Mouse (Mus musculus) hindbrain, embryonic 14.5 days (tissue): ENCODE measurements at regions not wholly inside any gene's neighbourhood (a gene's known extent, or its start where the extent isn't known, plus 50 kb on each side); places are given as distances from the start of the nearest gene placed in this dataset.

ENCODE experiments used
- ATAC-seq: fragments of 200-750 bp; cut with Nextera tagmentation; 2 replicates; pipeline ENCODE4 v1.8.0; 2017; ENCODE audit warnings: moderate number of reproducible peaks, mild to moderate bottlenecking, moderate TSS enrichment, moderate library complexity; ENCODE audit not compliant: low FRiP score
- DNase-seq: peaks from one replicate; pipeline ENCODE4 v3.0.0-alpha.2; 2015; ENCODE audit warnings: low spot score
- H3K27ac ChIP-seq: fragments of 300-500 bp; sonication (generic); 2 replicates; pipeline ENCODE4 v1.5.1; 2014; ENCODE audit warnings: mild to moderate bottlenecking, moderate library complexity
- H3K27me3 ChIP-seq: fragments of 300-500 bp; sonication (generic); 2 replicates; pipeline ENCODE4 v1.6.1; 2014; ENCODE audit warnings: mild to moderate bottlenecking, low read length, mixed read lengths; ENCODE audit not compliant: control insufficient read depth, insufficient read depth
- H3K36me3 ChIP-seq: fragments of 300-500 bp; sonication (generic); replicated peaks from 2 replicates; pipeline ENCODE4 v1.6.1; 2014; ENCODE audit not compliant: control insufficient read depth, insufficient read depth
- H3K4me1 ChIP-seq: fragments of 300-500 bp; sonication (generic); replicated peaks from 2 replicates; pipeline ENCODE4 v1.6.1; 2014; ENCODE audit warnings: antibody characterized with exemption, low read length, mixed read lengths; ENCODE audit not compliant: control insufficient read depth, insufficient read depth
- H3K4me2 ChIP-seq: fragments of 300-500 bp; sonication (generic); replicated peaks from 2 replicates; pipeline ENCODE4 v1.6.1; 2014; ENCODE audit warnings: mild to moderate bottlenecking, moderate library complexity
- H3K4me3 ChIP-seq: fragments of 300-500 bp; sonication (generic); replicated peaks from 2 replicates; pipeline ENCODE4 v1.5.1; 2014; ENCODE audit warnings: mild to moderate bottlenecking, low read length
- H3K9ac ChIP-seq: fragments of 300-500 bp; sonication (generic); 2 replicates; pipeline ENCODE4 v1.6.1; 2014
- H3K9me3 ChIP-seq: fragments of 300-500 bp; sonication (generic); 2 replicates; pipeline ENCODE4 v1.6.1; 2016; ENCODE audit warnings: low read length; ENCODE audit not compliant: control insufficient read depth
- WGBS: fragments of 180-500 bp; shearing (Covaris S2); extraction: QIAGEN DNeasy Blood & Tissue Kit; methylation state at CpG from one replicate; pipeline ENCODE4 v1.1.7; 2014; 5-methylcytosine and 5-hydroxymethylcytosine counted together

DNA sequence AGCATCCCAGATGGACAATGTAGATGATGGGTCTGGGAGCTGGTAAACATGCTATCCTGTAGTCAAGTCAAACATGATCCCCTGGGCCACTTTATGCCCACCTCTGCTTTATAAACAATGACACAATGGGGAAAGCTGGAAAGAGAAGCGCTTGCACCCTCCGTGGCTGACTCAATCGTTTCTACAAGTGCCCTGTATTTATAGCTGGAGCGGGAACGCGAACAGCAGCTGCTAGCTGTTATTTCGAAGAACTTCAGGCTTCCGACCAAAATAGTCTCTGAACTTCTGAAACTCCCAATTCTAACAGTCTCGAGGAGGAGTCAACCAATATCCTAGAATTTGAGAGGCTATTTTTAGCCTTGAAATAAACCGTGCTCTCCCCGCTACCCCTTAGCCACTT, 571.4 kb upstream of the Id2 start:
- H3K36me3 ChIP-seq: no peaks in the 10 kb centered on the region
- H3K4me3 ChIP-seq: no peak overlapping the region
- no peaks in the 10 kb centered on the region for H3K9me3 ChIP-seq
- no peak overlapping the region for H3K27ac ChIP-seq
- WGBS: 93% methylated on average over 11 of the region's 11 CpGs
- no peaks in the 10 kb centered on the region for H3K4me1 ChIP-seq
- no peaks in the 10 kb centered on the region for H3K27me3 ChIP-seq
- ATAC-seq: no peak
- H3K9ac ChIP-seq: no peak overlapping the region
- no peak overlapping the region for H3K4me2 ChIP-seq
- no peak for DNase-seq

GRCm38 (mm10) chr12:25654456-25654855, 557.5 kb upstream of the Id2 start:
- H3K4me2 ChIP-seq: no peak overlapping the region
- ATAC-seq: no peak
- H3K9ac ChIP-seq: no peak overlapping the region
- DNase-seq: no peak
- H3K9me3 ChIP-seq: no peaks in the 10 kb centered on the region
- 97% methylated on average over 5 of the region's 5 CpGs for WGBS
- no peak overlapping the region for H3K4me3 ChIP-seq
- H3K27ac ChIP-seq: no peak overlapping the region
- no peaks in the 10 kb centered on the region for H3K27me3 ChIP-seq
- H3K4me1 ChIP-seq: no peaks in the 10 kb centered on the region
- no peaks in the 10 kb centered on the region for H3K36me3 ChIP-seq

DNA sequence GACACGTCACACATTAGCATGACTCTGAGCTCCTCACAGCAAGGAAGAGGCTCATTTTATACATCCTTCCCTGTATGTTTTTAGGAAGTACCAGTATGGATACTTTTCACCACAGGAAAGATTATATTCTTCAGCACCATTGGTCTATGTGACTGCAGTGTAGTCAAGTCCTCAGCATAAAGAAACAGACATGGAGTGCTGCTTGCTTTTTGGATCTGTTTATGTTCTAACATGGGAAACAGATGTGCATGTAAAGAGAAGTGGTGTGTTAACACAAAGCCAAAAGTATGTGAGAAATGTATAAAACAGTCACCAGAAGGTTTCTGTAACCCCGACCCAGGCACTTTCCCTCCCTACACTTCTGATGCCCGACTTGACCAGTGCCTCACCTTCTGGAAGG, 553.3 kb upstream of the Id2 start:
- H3K9me3 ChIP-seq: no peaks in the 10 kb centered on the region
- WGBS: 86% methylated on average over 3 of the region's 3 CpGs
- H3K4me1 ChIP-seq: no peaks in the 10 kb centered on the region
- ATAC-seq (no peak), DNase-seq (no peak)
- H3K4me3 ChIP-seq: no peak overlapping the region
- H3K4me2 ChIP-seq: no peak overlapping the region
- no peaks in the 10 kb centered on the region for H3K27me3 ChIP-seq
- no peak overlapping the region for H3K27ac ChIP-seq
- H3K36me3 ChIP-seq: no peaks in the 10 kb centered on the region
- no peak overlapping the region for H3K9ac ChIP-seq

- ATAC-seq: no peak
- H3K4me2 ChIP-seq: no peak overlapping the region
- no peaks in the 10 kb centered on the region for H3K27me3 ChIP-seq
- no peak for DNase-seq
- no peak overlapping the region for H3K4me3 ChIP-seq
- no peaks in the 10 kb centered on the region for H3K36me3 ChIP-seq
- H3K27ac ChIP-seq: no peak overlapping the region
- no peaks in the 10 kb centered on the region for H3K4me1 ChIP-seq
- H3K9me3 ChIP-seq: no peaks in the 10 kb centered on the region
- H3K9ac ChIP-seq: no peak overlapping the region
Measured at GRCm38 (mm10) chr12:25628081-25628480, 531.1 kb upstream of the Id2 start.

- no peaks in the 10 kb centered on the region for H3K36me3 ChIP-seq
- 80% methylated on average over 1 of the region's 1 CpGs for WGBS
- H3K27me3 ChIP-seq: no peaks in the 10 kb centered on the region
- H3K9me3 ChIP-seq: no peaks in the 10 kb centered on the region
- no peak for ATAC-seq
- H3K27ac ChIP-seq: no peak overlapping the region
- no peak overlapping the region for H3K4me3 ChIP-seq
- H3K4me2 ChIP-seq: no peak overlapping the region
- no peaks in the 10 kb centered on the region for H3K4me1 ChIP-seq
- H3K9ac ChIP-seq: no peak overlapping the region
- DNase-seq: no peak
Measured at GRCm38 (mm10) chr12:25625858-25626257, 528.9 kb upstream of the Id2 start.

GRCm38 (mm10) chr12:25623449-25623848, 526.5 kb upstream of the Id2 start:
- Histone ChIP-seq H3K9ac (no peak overlapping the region), H3K4me2 (no peak overlapping the region), H3K36me3 (no peaks in the 10 kb centered on the region), H3K27me3 (no peaks in the 10 kb centered on the region), H3K9me3 (no peaks in the 10 kb centered on the region), H3K4me3 (no peak overlapping the region), H3K27ac (no peak overlapping the region), H3K4me1 (no peaks in the 10 kb centered on the region)
- DNase-seq: no peak
- ATAC-seq: no peak
- WGBS: 97% methylated on average over 2 of the region's 2 CpGs

- H3K4me1 ChIP-seq: no peaks in the 10 kb centered on the region
- 75% methylated on average over 2 of the region's 2 CpGs for WGBS
- no peak overlapping the region for H3K4me3 ChIP-seq
- no peak for DNase-seq
- no peak overlapping the region for H3K9ac ChIP-seq
- no peaks in the 10 kb centered on the region for H3K9me3 ChIP-seq
- H3K4me2 ChIP-seq: no peak overlapping the region
- no peaks in the 10 kb centered on the region for H3K27me3 ChIP-seq
- no peaks in the 10 kb centered on the region for H3K36me3 ChIP-seq
- ATAC-seq: no peak
- H3K27ac ChIP-seq: no peak overlapping the region
Measured at GRCm38 (mm10) chr12:25621142-25621541, 524.2 kb upstream of the Id2 start.

GRCm38 (mm10) chr12:25617521-25617920, 520.6 kb upstream of the Id2 start:
- Histone ChIP-seq H3K4me3 (no peak overlapping the region), H3K9me3 (no peaks in the 10 kb centered on the region), H3K9ac (no peak overlapping the region), H3K27me3 (no peaks in the 10 kb centered on the region), H3K36me3 (no peaks in the 10 kb centered on the region), H3K4me2 (no peak overlapping the region), H3K27ac (no peak overlapping the region), H3K4me1 (no peaks in the 10 kb centered on the region)
- DNase-seq (no peak), ATAC-seq (no peak)
- 55% methylated on average over 5 of the region's 5 CpGs for WGBS

DNA sequence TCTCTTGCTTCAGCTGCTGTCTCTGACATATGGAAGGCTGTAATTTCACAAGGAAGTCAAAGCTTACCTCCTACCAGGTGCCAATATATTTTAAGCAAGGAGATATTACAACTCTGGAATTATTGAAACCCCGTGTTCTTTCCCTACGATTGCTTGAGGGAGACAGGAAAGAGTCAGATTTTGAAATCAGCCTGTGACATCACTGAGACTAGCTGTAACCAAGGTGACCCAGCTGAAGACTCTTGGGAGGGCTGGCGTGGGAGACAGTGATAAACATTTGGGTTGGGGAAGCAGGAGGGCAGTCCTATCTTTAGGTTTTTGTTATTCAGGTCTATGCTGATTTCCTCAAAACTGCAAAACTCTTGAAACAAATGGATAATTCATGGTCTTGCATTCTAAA, 518.4 kb upstream of the Id2 start:
- WGBS: 75% methylated on average over 3 of the region's 3 CpGs
- no peak overlapping the region for H3K27ac ChIP-seq
- no peaks in the 10 kb centered on the region for H3K4me1 ChIP-seq
- no peak overlapping the region for H3K9ac ChIP-seq
- H3K36me3 ChIP-seq: no peaks in the 10 kb centered on the region
- H3K4me3 ChIP-seq: no peak overlapping the region
- no peak overlapping the region for H3K4me2 ChIP-seq
- ATAC-seq (no peak), DNase-seq (no peak)
- H3K27me3 ChIP-seq: no peaks in the 10 kb centered on the region
- no peaks in the 10 kb centered on the region for H3K9me3 ChIP-seq

DNA sequence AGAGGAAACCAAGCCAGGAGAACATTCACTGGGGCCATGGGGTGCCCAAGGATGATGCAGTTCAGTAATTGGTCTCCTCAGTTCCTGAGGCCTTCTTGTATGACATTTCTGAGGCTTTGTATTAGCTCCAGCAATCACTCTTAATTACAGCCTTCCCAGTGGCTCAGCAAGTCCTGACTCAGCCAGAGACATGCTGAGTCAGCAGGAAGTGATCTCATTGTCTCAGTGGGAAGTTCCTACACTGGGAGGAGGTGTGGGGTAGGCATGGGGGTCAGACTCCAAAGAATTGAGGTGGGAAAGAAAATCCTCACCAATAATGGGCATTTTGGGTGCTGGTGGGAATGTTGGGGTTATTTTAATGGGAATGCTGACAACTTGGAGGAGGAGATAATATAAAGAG, 516.5 kb upstream of the Id2 start:
- Histone ChIP-seq H3K27ac (no peak overlapping the region), H3K9me3 (no peaks in the 10 kb centered on the region), H3K27me3 (no peaks in the 10 kb centered on the region), H3K36me3 (no peaks in the 10 kb centered on the region), H3K4me1 (no peaks in the 10 kb centered on the region), H3K4me3 (no peak overlapping the region), H3K9ac (no peak overlapping the region), H3K4me2 (no peak overlapping the region)
- no peak for ATAC-seq
- no peak for DNase-seq
